Mouse (Mus musculus) bone marrow, adult 2 months (tissue): ENCODE data around the gene Cib4.

Source experiments
- CTCF ChIP-seq: fragments of 200-500 bp; IDR thresholded peaks from 2 replicates; pipeline ENCODE4 v1.5.1; 2011; ENCODE audit warnings: low read length, control low read depth; ENCODE audit not compliant: control insufficient read depth, insufficient read depth
- POLR2A ChIP-seq: fragments of 200-500 bp; IDR thresholded peaks from 2 replicates; pipeline ENCODE4 v1.6.1; 2011; ENCODE audit warnings: low read depth, mild to moderate bottlenecking, control low read depth, low read length, borderline replicate concordance; ENCODE audit not compliant: control insufficient read depth

- TF ChIP-seq CTCF (no peak), POLR2A (no peak)
Observed at GRCm38 (mm10) chr5:30553936-30554335, 8.3 kb upstream of the Cib4 start.
